ENCODE assay signal across 16 mouse cellular contexts in genomic region chr19:26088318-26088717, GRCm38 (mm10).
"Had no signal": no experiment of that assay in that cellular context is flagged by ENCODE, and none has a peak within 500 bp of the region (broad histone marks: within the 10 kb centered on the region; RNA-seq: fewer than 3 reads in every experiment).

No protein-coding gene starts in this region.

- H3K36me3 ChIP-seq: neural tube, embryonic 13.5 days; neural tube, embryonic 15.5 days; stomach, embryonic 15.5 days had no signal

- H3K4me2 ChIP-seq: neural tube, embryonic 13.5 days; neural tube, embryonic 15.5 days; stomach, embryonic 15.5 days had no signal

- H3K27ac ChIP-seq: neural tube, embryonic 13.5 days; neural tube, embryonic 15.5 days; stomach, embryonic 15.5 days; stomach, postnatal 0 days had no signal

- DNase-seq: retina, postnatal 1 day; right cerebral cortex, adult 18-20 months; right cerebral cortex, postnatal 14 days; right cerebral cortex, postnatal 25 days; right cerebral cortex, postnatal 4 days; spleen, adult 18-20 months; thymus, adult 18-20 months; thymus, adult 2 months; thymus, postnatal 14 days; thymus, postnatal 25 days; thymus, postnatal 36 days; thymus, postnatal 4 days had no signal

- H3K27me3 ChIP-seq: neural tube, embryonic 13.5 days; neural tube, embryonic 15.5 days; stomach, embryonic 15.5 days had no signal

- H3K9ac ChIP-seq: neural tube, embryonic 13.5 days; neural tube, embryonic 15.5 days; stomach, embryonic 15.5 days had no signal

- H3K4me1 ChIP-seq: neural tube, embryonic 13.5 days; neural tube, embryonic 15.5 days; stomach, embryonic 15.5 days had no signal

- H3K4me3 ChIP-seq: neural tube, embryonic 13.5 days; neural tube, embryonic 15.5 days; stomach, embryonic 15.5 days had no signal

- H3K9me3 ChIP-seq: neural tube, embryonic 13.5 days; neural tube, embryonic 15.5 days; stomach, embryonic 15.5 days had no signal
